Mouse (Mus musculus) heart, postnatal 36 days (tissue): Measurements from ENCODE around the gene Usp9x. TPM values are rescaled to one million over a fixed set of nuclear protein-coding genes. Genes with fewer than 3 reads are reported as not detected.

ENCODE experiments used
- DNase-seq, 2 experiments: peaks; one replicate each; pipeline ENCODE4 v3.0.0; 2021 to 2022
- intact Hi-C: fragments of 180-260 bp; cut with DNase I; formaldehyde crosslinking; loops from one replicate; pipeline ENCODE4 v1.15.1; 2025
- total RNA-seq, 2 experiments: library from RNA; stranded (reverse); gene quantifications; 2 replicates each; pipeline ENCODE4 v1.2.3; 2021

Gene Usp9x
- 100 to 1,000 TPM; 153 to 174 TPM for total RNA-seq

DNA sequence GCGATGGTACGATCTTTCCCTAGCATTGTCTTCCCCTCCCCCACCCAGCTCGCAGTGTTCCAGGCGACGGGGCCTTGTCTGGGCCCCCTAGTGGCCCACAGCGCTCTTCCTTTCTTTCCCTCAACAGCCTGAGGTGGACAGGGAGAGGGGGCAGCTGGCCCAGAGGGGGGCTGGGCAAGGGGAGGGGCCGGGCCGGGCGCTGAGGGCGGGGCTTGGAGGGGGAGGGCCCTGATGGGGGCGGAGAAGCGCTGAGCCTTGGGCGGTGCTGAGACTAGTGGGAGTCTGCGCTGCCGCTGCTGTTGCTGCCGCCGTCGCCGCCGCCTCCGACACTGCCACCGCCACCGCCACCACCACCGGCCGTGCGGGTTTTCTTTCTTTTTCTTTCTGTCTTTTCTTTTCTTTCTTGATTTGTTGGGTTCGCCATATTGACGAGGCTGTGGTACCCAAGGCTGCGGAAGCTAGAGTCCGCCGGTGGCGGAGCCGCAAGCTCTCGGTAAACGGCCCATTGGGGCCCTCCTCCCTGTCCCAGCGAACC is at the start of gene Usp9x:
Gene Usp9x, plus strand, starts transcription at position 258 of the 535 bp plus-strand sequence.
- peak; percentile 77 to 88 for DNase-seq
- intact Hi-C loops: loop anchor here (10.0 kb wide), 1 partner anchor 397 kb away; the partner anchor contains the start of gene 1810030O07Rik

DNA sequence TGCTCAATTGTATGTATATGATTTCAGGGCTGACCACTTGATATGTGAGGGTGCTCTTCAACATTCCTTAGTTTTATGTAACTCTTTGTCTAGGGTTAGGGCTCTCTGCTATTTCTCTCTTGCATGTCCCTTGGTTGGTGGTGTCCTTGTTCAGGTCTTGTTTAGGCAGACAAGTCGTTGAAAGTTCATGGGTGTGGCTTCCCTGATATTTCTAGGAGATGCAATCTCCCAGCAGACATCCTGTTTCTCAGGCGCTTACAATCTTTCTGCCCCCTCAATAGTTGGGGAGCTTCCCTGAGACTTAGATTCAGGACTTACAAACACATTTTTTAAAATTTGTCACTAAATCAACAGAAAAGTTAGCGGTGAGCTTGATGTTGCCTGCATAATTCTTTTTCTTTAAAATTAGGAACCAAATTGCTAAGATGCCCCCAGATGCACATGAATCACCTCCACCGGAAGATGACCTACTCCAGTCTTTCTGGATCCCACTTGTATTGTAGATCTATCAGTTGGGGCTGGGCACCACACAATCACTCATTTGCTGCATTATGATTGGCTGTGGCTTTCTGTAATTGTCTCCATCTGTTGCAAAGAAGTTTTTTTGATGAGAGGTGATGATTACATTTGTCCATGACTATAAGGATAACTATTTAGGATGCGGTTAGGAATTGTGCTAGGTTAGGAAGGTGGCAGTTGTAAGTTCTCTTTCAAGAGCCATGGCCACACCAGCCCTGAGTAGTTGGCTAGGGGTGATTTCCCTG is 48.6 kb upstream of the Usp9x start:
- DNase-seq: no peak
- intact Hi-C loops: no loop called here

DNA sequence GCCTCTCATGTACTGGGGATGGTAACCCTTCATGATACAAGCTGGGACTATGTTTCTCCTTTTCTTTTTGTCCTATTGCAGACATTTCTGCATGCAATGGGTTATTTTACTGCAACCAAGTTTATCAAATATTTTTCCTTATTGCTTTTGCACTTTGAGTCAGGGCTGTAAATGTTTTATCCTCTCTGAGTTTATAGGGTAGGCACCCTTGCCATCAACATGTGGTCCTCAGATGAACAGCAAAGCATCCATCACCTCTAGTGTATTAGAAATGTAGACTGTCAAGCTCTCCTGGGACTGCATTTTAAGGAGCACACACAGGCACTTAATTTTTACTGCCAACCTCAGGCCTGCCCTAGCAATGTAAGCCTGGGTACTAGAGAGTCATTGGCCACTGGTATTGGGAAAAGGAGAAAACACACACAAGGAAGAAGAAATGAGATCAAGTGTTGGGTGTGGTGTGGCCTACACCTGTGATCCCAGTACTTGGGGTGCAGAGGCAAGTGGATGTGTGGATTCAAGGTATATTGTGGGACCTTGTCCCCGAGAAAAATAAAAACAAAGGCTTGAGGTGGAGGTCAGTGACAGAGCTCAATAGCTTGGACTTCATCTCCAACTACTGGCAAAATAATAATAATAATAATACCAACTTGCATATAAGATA is 46.6 kb upstream of the Usp9x start:
- DNase-seq: no peak
- intact Hi-C loops: no loop called here

DNA sequence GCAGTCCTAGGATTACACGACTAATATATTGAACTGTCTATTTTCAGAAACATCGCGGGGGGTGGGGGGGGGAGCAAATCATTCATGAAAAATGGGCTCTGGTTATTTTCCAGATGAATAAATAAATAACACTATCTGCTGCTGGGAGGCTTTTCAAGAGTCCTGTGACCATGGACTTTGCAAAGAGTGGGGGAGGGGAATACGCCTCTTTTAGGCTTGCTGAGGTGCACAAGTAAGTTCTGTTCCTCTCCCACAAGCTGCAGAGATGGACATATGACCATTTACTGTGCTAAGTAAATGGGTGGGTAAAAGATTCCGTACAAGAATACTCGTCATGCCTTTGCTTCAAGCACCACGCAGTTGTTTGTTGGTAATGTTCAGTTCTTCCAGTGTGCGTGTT is 46.0 kb upstream of the Usp9x start:
- intact Hi-C loops: no loop called here
- DNase-seq: no peak

DNA sequence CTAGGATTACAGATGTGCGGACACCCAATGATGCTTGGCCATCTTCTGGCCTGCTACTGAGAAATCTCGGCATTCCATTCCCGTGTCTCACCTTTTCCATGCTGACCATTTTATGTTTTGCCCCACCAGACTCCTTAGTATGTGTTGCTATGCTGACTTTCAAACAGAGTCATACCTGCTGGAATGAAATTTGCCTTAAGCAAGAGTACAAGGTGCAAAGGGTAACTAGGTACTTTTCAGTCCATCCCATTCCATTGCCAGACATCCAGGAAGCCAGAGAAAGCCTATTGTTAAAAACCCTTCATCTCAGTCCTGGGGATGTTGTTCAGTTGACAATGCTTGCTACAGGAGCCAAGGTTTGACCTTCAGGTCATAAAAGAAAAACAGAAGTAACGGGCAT is 43.1 kb upstream of the Usp9x start:
- intact Hi-C loops: no loop called here
- DNase-seq: no peak

DNA sequence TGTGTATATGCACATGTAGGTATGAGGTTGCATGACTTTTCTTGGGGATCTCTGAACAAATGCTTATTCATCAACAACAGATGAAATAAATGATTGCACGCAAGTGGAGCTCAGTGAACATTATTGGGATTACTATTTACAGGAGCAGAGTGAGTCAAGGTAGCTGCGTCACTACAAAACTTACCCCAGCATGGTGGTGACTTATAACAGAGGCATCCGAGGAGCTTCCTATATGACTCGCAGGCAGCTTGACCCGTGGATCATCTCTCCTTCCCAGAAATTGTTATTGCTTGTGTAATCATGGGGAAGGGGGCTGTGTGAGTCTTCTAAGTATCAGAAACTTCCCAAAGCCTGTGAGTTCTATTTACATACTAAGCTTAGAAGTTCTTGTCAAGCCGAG is 41.3 kb upstream of the Usp9x start:
- intact Hi-C loops: no loop called here

DNA sequence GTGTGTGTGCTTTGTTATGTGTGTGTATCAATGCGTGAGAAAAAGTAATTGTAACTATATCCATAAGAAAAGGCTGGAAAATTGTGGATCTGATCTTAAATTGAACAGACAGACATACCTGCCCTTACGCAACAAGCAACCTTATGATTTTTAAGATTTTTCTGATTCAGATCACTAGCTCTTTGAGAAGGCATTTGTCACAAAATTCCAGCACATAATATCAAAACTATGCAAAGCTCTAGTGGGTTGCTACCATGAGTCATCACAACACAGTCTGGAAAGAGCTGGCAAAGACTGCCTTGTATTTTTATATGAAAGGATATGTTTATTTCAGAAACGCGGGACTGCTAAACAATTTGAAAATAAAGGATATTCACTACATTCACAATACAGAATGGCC is 34.2 kb upstream of the Usp9x start:
- intact Hi-C loops: loop anchor here (5.0 kb wide), 1 partner anchor 40 kb away; no protein-coding TSS in a partner anchor
- no peak for DNase-seq

More for the DNA sequence above, 41.3 kb upstream of the Usp9x start:
- DNase-seq: no peak

DNA sequence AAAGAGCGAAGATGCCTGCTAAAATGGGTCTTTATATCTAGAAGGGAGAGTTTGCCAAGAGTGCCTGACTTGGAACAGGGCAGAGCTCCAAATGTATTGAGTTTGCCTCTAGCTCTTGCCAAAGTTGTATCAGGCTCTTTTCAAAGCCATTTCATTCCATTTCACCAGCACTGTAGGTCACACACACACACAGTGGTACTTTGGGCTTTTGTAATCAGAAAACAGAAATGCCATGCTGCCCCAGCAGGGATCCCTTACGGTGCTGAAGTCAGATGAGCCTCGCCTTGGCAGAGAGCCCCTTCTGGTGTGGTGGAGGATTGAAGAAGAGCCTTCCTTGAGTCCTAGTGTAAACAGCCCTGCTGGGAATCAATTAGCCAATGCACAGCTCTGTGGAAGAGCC is 32.1 kb upstream of the Usp9x start:
- peak; percentile 3 to 12 for DNase-seq
- intact Hi-C loops: loop anchor here (5.0 kb wide), 1 partner anchor 42 kb away; no protein-coding TSS in a partner anchor

DNA sequence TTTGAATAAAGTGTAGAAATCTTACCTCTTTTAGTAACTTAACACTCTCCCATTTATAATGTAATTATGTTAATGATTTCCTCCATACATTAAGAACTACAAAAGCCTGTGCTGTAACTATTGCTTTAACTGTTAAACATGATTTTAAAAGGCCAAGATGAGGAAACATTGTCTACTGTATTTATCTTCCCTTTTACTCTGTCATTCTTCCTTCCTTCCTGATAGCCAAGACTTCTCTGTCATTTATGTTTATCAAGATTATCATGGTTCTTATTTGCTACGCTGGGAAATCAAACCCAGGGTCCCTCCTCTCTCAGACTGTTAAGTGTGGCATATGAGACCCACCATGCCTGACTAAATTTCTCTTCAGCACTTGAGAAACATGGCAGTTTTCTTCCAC is 30.9 kb upstream of the Usp9x start:
- intact Hi-C loops: loop anchor here (5.0 to 10.0 kb wide), 2 partner anchors 106 to 168 kb away; no protein-coding TSS in a partner anchor
- no peak for DNase-seq

DNA sequence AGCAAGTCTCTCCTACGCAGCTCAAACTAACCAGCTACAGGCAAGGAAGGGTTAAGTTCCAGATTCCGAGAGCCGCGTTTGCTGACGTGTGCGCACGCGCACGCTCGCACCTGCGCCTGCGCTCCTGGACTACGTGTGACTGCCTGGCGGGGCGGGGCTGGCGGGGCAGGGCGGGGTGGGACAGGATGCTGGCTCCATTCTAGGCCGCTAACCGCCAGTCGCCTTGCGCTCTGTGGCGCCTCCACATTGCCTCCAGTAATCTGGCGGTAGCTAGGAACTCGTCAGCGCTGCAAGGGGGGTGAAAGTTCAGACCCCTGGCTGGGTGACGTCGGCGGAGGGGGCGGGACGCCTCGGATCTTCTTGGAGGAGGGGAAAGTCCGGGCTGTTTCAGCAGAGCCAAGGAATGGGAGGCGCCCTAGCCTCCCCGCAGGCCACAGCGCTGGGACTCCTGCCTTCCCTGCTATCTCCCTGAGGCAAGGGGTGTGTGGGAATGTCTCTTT is 29.6 kb upstream of the Usp9x start:
- intact Hi-C loops: loop anchor here (1.0 to 10.0 kb wide), 3 partner anchors 29 to 169 kb away; no protein-coding TSS in a partner anchor
- DNase-seq: peak; percentile 91 to 92

DNA sequence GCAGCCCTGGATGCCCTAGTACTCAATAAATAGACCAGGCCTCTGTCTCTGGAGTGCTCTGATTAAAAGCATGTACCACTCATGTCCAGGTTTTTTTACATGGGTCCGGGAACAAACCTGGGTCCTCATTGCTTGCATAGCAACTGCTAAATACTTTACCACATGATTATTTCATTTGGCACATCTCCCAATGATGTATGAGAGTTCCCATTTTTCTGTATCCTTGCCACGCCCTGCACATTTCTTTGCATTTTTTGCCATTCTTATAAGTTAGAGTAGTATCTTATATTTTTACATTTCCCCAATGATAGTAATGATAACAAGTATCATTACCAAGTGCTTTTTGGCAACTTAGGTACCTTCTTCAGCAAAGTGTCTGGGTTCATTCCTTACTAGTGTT is 27.5 kb upstream of the Usp9x start:
- intact Hi-C loops: loop anchor here (5.0 to 10.0 kb wide), 2 partner anchors 109 to 171 kb away; no protein-coding TSS in a partner anchor
- no peak for DNase-seq

DNA sequence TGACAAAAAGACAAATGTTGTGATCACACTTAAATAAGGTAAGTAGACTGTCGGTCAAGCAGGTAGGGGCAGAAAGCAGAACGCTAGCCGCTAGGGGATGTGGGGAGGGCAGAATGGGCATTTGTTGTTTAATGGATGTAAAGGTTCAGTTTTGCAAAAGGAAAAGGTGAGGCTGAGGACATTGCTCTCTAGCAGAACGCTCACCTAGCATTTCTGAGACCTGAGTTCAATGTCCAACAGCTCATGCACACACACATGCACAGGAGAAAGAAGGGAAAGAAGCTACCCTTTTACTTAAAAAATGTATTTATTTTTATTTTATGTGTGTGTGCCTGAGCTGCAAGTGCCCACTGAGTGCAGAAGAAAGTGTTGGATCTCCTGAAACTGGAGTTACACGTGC is 26.6 kb upstream of the Usp9x start:
- DNase-seq: no peak
- intact Hi-C loops: loop anchor here (5.0 to 10.0 kb wide), 2 partner anchors 110 to 172 kb away; no protein-coding TSS in a partner anchor

DNA sequence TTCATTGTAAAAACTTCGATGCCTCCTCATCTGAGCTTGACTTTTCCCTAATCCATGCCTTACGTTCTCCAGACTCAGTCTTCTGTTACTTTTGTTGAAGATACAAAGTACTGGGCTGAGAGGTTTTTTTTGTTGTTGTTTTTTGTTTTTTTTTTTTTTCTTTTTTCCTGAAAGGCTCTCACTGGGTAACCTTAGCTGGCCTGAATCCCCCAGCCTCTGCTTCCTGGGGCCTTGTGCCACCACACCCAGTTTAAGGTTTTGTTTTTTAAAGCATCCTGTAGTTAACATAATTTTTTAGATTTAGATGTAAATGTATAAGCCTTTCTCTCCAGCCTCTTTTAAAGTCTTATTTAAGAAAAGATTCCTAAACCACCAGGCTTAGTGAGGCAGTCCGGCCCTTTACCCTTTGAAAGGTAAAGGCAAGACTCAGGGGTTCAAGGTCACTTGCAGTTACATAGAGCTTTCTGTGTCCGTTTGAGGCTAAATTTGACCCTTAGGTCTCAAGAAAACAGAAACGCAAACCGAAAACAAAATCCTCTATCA is 24.3 kb upstream of the Usp9x start:
- DNase-seq: no peak
- intact Hi-C loops: loop anchor here (10.0 kb wide), 1 partner anchor 112 kb away; no protein-coding TSS in a partner anchor

DNA sequence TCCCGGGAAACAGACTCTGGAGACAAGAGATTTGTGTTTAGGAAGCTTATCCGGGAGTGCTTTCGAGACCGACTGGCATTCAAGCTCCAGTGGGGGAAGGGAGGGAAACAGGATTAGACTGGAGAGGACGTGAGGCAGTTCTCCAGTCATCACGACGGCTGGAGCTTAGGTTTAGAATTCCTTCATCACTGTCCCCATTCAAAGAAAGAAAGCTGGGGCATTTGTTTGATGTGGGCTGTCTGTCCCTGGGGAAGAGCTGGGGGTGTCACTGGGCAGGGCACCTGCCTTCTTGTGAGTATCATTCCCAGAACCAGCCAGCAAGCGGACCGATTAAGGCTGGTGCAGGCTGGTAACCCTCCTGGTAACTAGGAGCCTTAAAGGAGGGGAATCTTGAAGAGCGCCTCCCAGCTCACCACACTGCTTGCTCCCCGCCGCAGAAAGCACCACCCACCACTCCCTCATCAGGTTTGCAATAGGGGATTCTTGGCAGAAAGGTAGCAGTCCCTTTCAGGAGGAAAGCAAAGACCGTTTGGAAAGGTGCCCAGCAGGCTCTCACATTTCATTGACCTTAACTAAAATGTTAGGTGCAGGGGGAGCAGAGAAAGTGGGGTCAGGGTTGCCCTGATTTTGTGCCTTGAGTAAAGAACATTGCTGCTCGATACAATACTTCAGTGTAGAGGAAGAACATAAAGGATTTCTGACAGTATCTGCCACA is 23.5 kb upstream of the Usp9x start:
- no peak for DNase-seq
- intact Hi-C loops: loop anchor here (10.0 kb wide), 1 partner anchor 113 kb away; no protein-coding TSS in a partner anchor

DNA sequence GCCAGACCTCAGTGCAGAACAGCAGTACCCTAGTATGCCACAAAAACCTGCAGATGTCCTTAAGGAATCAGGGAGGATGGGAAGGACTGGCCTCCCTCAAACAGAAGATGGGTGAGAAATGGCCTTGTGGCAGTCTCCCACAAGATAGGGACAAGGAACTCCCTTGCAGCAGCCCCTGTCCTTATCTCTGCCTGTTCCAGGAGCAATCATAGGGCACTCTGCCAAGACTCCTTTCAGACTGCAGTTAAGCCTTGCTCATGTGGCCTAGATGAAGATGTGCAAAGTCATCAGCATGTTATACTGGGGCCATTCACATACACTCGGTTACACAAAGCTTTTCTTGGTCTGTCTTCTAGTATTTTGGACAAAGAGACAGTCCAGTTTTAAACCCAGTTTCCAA is 16.7 kb upstream of the Usp9x start:
- DNase-seq: no peak
- intact Hi-C loops: no loop called here

DNA sequence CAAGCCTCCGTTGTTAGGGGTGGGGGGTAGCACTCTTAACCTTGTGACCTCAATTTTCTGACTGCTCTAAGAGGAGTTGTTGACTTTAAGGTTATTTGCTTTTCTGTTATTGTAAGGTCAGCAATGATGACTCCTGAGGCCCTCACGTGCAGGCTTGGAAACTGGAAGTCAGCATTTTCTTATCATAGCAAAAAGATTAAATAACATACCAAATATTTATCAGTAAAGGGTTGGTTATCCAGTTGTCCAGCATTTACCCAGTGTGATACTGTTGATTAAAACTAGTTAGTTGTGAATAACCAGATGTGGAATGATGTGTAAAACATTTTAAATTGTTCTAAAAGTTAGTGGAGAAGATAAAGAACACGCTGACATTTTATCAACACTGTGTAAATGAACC is 9.3 kb upstream of the Usp9x start:
- intact Hi-C loops: no loop called here
- no peak for DNase-seq

DNA sequence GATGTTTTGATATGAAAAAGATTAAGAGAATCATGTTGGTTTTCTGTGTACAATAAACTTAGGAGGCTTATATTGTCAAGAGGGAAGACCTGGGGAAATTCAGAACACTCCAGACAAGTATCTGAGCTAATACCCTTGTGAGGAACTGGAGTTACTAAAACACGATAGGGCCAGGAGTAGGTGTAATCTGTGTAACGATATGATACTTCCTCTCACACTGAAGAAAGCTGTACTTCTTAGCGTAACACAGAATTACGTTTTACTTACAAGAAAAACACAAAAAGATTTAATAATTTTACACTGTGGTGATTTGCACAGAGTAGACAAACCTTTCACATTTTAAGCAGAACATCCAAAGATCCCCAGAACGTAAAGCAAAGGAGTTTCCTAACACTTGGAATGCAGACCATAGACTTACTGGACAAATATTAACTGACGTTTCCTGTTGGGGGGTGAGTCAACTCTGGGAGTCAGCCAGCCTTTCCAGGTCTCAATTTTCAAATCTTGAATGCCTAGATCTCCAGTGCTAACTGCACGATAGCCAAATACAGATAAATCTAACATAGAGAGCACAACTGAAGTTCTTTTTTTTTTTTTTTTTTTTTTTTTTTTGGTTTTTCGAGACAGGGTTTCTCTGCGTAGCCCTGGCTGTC is 6.9 kb upstream of the Usp9x start:
- DNase-seq: no peak
- intact Hi-C loops: no loop called here

DNA sequence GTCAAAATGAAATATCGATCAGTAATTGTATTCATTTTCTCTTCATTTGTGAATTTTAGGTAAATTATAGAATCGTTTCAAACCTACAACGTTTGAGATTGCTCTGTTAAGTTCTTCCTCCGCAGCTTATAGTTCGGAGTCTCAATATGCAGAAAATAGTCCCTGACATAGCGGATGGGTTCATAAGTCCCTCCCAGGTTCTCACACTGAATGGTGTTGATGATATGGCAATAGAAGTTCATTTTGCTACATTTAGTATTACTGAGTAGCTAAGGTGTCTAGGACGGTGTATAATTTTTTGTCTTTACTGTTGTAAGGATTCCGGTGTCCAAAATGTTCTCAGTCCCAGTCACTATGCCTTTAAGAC is 1.1 kb upstream of the Usp9x start:
- intact Hi-C loops: loop anchor here (1.0 to 10.0 kb wide), 2 partner anchors 29 to 395 kb away; partner anchors contain the start of gene 1810030O07Rik
- DNase-seq: no peak

DNA sequence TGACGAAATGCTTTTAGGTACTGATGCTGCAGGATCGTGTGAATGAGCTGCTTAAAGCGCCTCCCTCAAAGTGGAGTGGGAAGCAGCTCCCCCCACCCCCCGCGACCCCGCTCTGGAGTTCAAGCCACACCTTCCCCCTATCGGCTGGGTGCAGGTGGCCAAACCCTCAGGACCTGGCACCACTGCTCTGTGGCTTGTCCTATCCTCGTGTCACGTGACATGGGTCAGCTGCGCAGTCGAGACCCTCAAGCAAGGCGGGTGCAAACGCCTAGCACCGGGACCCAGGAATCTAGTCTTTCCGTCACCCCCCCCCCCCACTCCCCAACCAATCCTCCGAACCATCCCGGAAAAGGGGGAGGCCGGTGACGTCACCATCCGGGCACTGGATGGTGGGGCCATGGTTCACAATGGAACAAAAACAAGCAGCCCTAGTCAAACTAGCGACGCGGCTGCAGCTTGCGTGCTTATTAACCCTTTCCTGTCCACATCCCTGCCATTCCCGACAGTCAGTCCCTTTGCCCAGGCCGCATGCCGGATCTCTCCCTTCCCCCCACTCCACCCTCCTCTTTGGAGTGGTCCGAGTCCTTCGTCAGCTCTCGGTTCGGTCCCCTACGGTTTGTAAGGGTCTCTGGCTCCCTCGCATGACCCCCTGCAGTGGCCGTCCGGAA is 591 bp upstream of the Usp9x start:
- DNase-seq: peak; percentile 85 to 87

More for the DNA sequence above, 591 bp upstream of the Usp9x start:
- intact Hi-C loops: loop anchor here (1.0 to 10.0 kb wide), 2 partner anchors 29 to 396 kb away; partner anchors contain the start of gene 1810030O07Rik
